Mouse (Mus musculus) midbrain, embryonic 14.5 days (tissue): ENCODE data around the gene Mnd1. TPM values are rescaled to one million over a fixed set of nuclear protein-coding genes. Genes with fewer than 3 reads are reported as not detected.

Experiments used
- ATAC-seq: fragments of 200-750 bp; cut with Nextera tagmentation; 2 replicates; pipeline ENCODE4 v1.8.0; 2017; ENCODE audit warnings: moderate number of reproducible peaks, moderate library complexity; ENCODE audit not compliant: low FRiP score, low TSS enrichment
- DNase-seq: peaks from one replicate; pipeline ENCODE4 v3.0.0-alpha.2; 2015
- H3K27ac ChIP-seq: fragments of 300-500 bp; sonication (generic); replicated peaks from 2 replicates; pipeline ENCODE4 v1.5.1; 2014; ENCODE audit warnings: mild to moderate bottlenecking, low read depth, low read length, moderate library complexity
- H3K27me3 ChIP-seq: fragments of 300-500 bp; sonication (generic); 2 replicates; pipeline ENCODE4 v1.6.1; 2014; ENCODE audit warnings: low read length, control low read depth, mixed read lengths; ENCODE audit not compliant: control insufficient read depth, insufficient read depth
- H3K36me3 ChIP-seq: fragments of 300-500 bp; sonication (generic); 2 replicates; pipeline ENCODE4 v1.6.1; 2014; ENCODE audit warnings: low read length, control low read depth; ENCODE audit not compliant: control insufficient read depth, insufficient read depth
- H3K4me1 ChIP-seq: fragments of 300-500 bp; sonication (generic); 2 replicates; pipeline ENCODE4 v1.6.1; 2014; ENCODE audit warnings: mild to moderate bottlenecking, antibody characterized with exemption, low read length, control low read depth; ENCODE audit not compliant: control insufficient read depth, insufficient read depth
- H3K4me2 ChIP-seq: fragments of 300-500 bp; sonication (generic); 2 replicates; pipeline ENCODE4 v1.6.1; 2014; ENCODE audit warnings: mild to moderate bottlenecking, low read length, moderate library complexity
- H3K4me3 ChIP-seq: fragments of 300-500 bp; sonication (generic); replicated peaks from 2 replicates; pipeline ENCODE4 v1.5.1; 2014; ENCODE audit warnings: low read depth, low read length
- H3K9ac ChIP-seq: fragments of 300-500 bp; sonication (generic); replicated peaks from 2 replicates; pipeline ENCODE4 v1.6.1; 2014; ENCODE audit warnings: mild to moderate bottlenecking, low read length, moderate library complexity
- H3K9me3 ChIP-seq: fragments of 300-500 bp; sonication (generic); 2 replicates; pipeline ENCODE4 v1.6.1; 2016; ENCODE audit warnings: low read length, control low read depth, mixed read lengths; ENCODE audit not compliant: control insufficient read depth
- WGBS: fragments of 180-500 bp; shearing (Covaris S2); extraction: QIAGEN DNeasy Blood & Tissue Kit; methylation state at CpG from one replicate; pipeline ENCODE4 v1.1.7; 2014; 5-methylcytosine and 5-hydroxymethylcytosine counted together
- polyA plus RNA-seq: library from polyadenylated mRNA; unstranded; fragments of >200 nt; fragmentation: Nextera tagmentation; extraction: Ambion mirVana; gene quantifications from 2 replicates; pipeline ENCODE4 v1.2.1, GENCODE M21; 2014

The Mnd1 gene
- polyA plus RNA-seq, 1 experiment from 2014 or later: 1.2 TPM

GRCm38 (mm10) chr3:84090982-84091381 is 64.6 kb downstream of the Mnd1 start:
- ATAC-seq (no peak), DNase-seq (no peak)
- H3K9me3 ChIP-seq: no peaks in the 10 kb centered on the region
- H3K27me3 ChIP-seq: no peaks in the 10 kb centered on the region
- H3K4me2 ChIP-seq: no peak overlapping the region
- H3K9ac ChIP-seq: no peak overlapping the region
- no peak overlapping the region for H3K27ac ChIP-seq
- H3K36me3 ChIP-seq: no peaks in the 10 kb centered on the region
- no peaks in the 10 kb centered on the region; the same call in 1 of the 2 replicates for H3K4me1 ChIP-seq
- 34% methylated on average over 2 of the region's 2 CpGs for WGBS
- H3K4me3 ChIP-seq: no peak overlapping the region

DNA sequence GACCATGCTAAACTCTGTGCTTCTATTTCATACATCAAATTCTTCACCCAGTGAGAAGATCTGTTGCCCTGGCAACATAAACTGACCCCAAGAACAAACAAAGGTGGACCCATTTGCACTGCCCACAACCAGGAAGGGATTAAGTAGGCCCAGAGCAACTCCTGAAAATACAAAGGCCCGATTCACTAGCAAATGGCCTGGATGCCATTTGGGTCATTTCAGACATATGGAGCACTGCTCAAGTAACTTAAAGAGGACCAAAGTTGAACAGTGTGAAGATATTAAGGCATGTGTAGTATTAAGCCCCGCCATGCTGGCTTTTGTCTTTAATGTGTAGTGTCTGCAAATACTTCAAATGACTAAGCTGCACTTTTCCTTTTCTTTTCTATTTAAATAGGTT is 68.7 kb downstream of the Mnd1 start:
- ATAC-seq: no peak

DNA sequence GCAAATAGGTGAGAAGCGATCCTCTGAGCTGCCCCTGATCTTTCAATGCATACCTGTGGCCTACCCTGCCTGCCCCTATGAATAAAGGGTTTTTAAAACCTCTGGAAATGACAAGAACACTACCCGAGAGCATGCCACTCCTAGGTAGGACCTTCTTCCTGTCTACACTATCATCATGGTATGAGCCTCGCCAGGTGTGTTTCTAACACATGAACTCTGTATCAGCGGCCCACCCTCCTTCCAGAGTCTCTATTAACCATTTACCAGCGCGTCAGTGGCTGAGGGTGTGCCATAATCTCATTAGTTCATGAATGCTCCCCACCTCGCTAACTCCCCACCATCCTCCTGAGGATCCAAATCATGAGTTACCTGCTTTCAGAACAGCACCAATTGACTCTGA is 69.2 kb downstream of the Mnd1 start:
- H3K36me3 ChIP-seq: no peaks in the 10 kb centered on the region
- no peaks in the 10 kb centered on the region for H3K27me3 ChIP-seq
- no peak for ATAC-seq
- no peak overlapping the region for H3K4me3 ChIP-seq
- H3K27ac ChIP-seq: no peak overlapping the region
- 80% methylated on average over 7 of the region's 7 CpGs for WGBS
- no peaks in the 10 kb centered on the region; the same call in 1 of the 2 replicates for H3K4me1 ChIP-seq
- H3K4me2 ChIP-seq: no peak overlapping the region
- no peak for DNase-seq
- H3K9ac ChIP-seq: no peak overlapping the region
- 0 out of 2 replicates have a peak, but pooled peaks cover 5% of the 10 kb centered on the region for H3K9me3 ChIP-seq

More for the DNA sequence above, 68.7 kb downstream of the Mnd1 start:
- Histone ChIP-seq H3K4me3 (no peak overlapping the region), H3K4me1 (no peaks in the 10 kb centered on the region; the same call in 1 of the 2 replicates), H3K9me3 (0 out of 2 replicates have a peak, but pooled peaks cover 4% of the 10 kb centered on the region), H3K27ac (no peak overlapping the region), H3K36me3 (no peaks in the 10 kb centered on the region), H3K9ac (no peak overlapping the region), H3K4me2 (no peak overlapping the region), H3K27me3 (no peaks in the 10 kb centered on the region)
- no peak for DNase-seq
- 36% methylated on average over 2 of the region's 2 CpGs for WGBS

GRCm38 (mm10) chr3:84085429-84085828 is 70.2 kb downstream of the Mnd1 start:
- 57% methylated on average over 9 of the region's 9 CpGs for WGBS
- no peak for DNase-seq
- ATAC-seq: no peak
- 0 out of 2 replicates have a peak, but pooled peaks cover 5% of the 10 kb centered on the region for H3K9me3 ChIP-seq
- no peaks in the 10 kb centered on the region for H3K36me3 ChIP-seq
- no peak overlapping the region for H3K27ac ChIP-seq
- no peak overlapping the region for H3K4me2 ChIP-seq
- H3K27me3 ChIP-seq: no peaks in the 10 kb centered on the region
- no peaks in the 10 kb centered on the region; the same call in 1 of the 2 replicates for H3K4me1 ChIP-seq
- H3K4me3 ChIP-seq: no peak overlapping the region
- H3K9ac ChIP-seq: no peak overlapping the region

DNA sequence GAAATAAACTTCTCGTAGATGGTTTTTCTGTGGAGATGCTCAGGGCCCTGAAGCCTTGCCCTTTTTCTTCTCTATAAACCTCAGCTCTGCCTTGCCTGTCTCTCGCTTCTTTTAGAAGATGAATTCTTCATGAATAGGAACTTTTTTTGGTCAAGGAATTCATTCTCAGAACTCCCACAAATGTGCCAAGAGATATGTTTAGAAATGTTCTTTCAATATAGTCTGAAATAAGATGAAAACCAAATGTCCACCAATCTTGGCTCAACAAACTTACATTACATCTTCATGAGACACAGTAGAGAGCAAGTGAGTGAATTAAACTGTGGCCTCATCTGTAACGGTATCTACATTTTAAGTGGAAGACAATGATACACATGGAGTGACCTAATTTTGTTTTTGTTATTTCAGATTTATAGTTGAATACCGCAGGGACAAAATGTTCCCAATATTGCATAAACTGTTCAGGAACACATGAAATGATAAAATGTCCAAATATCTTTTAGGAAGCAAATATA is 74.3 kb downstream of the Mnd1 start:
- H3K27ac ChIP-seq: no peak overlapping the region
- DNase-seq: no peak
- no peak overlapping the region for H3K4me3 ChIP-seq
- H3K27me3 ChIP-seq: no peaks in the 10 kb centered on the region
- 0 out of 2 replicates have a peak, but pooled peaks cover 5% of the 10 kb centered on the region for H3K9me3 ChIP-seq
- H3K9ac ChIP-seq: no peak overlapping the region
- no peaks in the 10 kb centered on the region for H3K4me1 ChIP-seq
- WGBS: 95% methylated on average over 4 of the region's 4 CpGs
- no peak overlapping the region for H3K4me2 ChIP-seq
- no peak for ATAC-seq
- no peaks in the 10 kb centered on the region for H3K36me3 ChIP-seq

DNA sequence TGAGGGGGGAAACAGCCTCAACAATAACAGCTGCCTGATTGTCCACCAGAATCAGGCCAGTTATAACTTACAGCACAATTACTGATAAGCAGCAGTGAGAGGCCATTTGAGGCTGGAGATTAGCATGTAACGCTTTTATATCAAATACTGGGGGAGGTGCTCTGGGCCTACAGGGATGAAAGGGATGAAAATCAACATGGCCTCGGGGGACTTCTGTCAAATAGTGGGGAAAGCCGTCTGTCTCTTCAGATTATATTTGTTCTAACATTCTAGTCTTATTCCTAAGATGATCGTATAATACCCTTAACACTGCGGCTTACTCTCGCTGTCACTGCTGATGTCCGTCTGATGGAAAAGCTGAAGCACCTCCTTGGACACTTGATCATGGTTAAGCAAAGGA is 75.5 kb downstream of the Mnd1 start:
- Histone ChIP-seq H3K27me3 (no peaks in the 10 kb centered on the region), H3K9me3 (0 out of 2 replicates have a peak, but pooled peaks cover 5% of the 10 kb centered on the region), H3K4me1 (no peaks in the 10 kb centered on the region), H3K27ac (no peak overlapping the region), H3K4me2 (no peak overlapping the region), H3K4me3 (no peak overlapping the region), H3K36me3 (no peaks in the 10 kb centered on the region), H3K9ac (no peak overlapping the region)
- WGBS: 35% methylated on average over 7 of the region's 7 CpGs
- peak; percentile 79 for DNase-seq
- ATAC-seq: peak; percentile 80; the same call in 1 of the 2 replicates

DNA sequence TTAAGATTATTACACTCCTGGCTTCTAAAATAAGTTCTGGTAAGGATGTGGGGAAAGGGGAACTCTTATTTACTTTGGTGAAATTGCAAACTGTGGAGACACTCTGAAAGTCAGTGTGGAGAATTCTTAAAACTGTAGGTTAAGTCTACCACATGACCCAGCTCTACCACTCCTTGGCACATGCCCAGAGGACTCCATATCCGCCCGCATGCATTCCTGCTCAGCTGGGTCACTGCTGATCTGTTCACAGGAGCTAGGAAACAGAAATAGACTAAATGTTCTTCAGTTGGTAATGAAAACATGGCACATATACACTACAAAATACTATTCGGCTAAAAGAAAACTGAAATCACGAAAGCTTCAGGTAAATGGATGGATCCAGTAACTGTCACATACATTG is 78.1 kb downstream of the Mnd1 start:
- H3K9me3 ChIP-seq: 0 out of 2 replicates have a peak, but pooled peaks cover 5% of the 10 kb centered on the region
- 94% methylated on average over 4 of the region's 4 CpGs for WGBS
- no peak overlapping the region for H3K4me3 ChIP-seq
- no peak for DNase-seq
- H3K4me2 ChIP-seq: no peak overlapping the region
- no peaks in the 10 kb centered on the region for H3K27me3 ChIP-seq
- no peaks in the 10 kb centered on the region for H3K4me1 ChIP-seq
- no peak overlapping the region for H3K9ac ChIP-seq
- H3K27ac ChIP-seq: no peak overlapping the region
- no peaks in the 10 kb centered on the region for H3K36me3 ChIP-seq
- ATAC-seq: no peak

- Histone ChIP-seq H3K4me2 (no peak overlapping the region), H3K4me3 (no peak overlapping the region), H3K9me3 (no peaks in the 10 kb centered on the region), H3K4me1 (no peaks in the 10 kb centered on the region), H3K27me3 (no peaks in the 10 kb centered on the region), H3K27ac (no peak overlapping the region), H3K36me3 (no peaks in the 10 kb centered on the region), H3K9ac (no peak overlapping the region)
- no peak for ATAC-seq
- WGBS: 72% methylated on average over 13 of the region's 13 CpGs
- no peak for DNase-seq
Measured at GRCm38 (mm10) chr3:84076543-84077332, 78.8 kb downstream of the Mnd1 start.

DNA sequence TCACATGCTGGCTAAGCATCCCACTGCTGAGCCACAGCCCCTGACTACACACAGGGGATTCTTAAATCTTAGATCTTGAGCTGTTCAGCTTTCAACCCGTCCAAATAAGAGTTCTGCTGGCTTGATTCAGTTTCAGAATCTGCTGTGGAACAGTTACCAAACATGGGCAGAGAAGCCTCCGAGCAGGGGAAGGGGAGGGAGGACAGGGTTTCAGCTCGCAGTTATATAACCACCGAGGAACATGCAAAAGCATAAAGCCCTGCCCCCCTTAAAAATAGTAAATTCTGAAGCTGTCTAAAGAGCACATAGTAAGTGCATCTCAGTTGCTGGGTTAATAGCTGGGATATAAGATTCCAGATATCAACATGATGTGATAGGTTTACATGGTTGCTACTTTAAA is 80.1 kb downstream of the Mnd1 start:
- H3K4me3 ChIP-seq: no peak overlapping the region
- WGBS: 82% methylated on average over 4 of the region's 4 CpGs
- no peak for ATAC-seq
- no peaks in the 10 kb centered on the region for H3K4me1 ChIP-seq
- H3K27ac ChIP-seq: no peak overlapping the region
- no peak overlapping the region for H3K9ac ChIP-seq
- DNase-seq: no peak
- H3K4me2 ChIP-seq: no peak overlapping the region
- no peaks in the 10 kb centered on the region for H3K36me3 ChIP-seq
- H3K27me3 ChIP-seq: no peaks in the 10 kb centered on the region
- H3K9me3 ChIP-seq: no peaks in the 10 kb centered on the region
